Mouse (Mus musculus) CH12.LX (cell line): ENCODE data around the gene Kdm2b. TPM values are rescaled to one million over a fixed set of nuclear protein-coding genes. Genes with fewer than 3 reads are reported as not detected.

Experiments used
- DNase-seq: peaks from one replicate; pipeline ENCODE4 v3.0.0-alpha.2; 2013; ENCODE audit errors: extremely low read depth
- H3K27ac ChIP-seq: 2 replicates; pipeline ENCODE4 v1.5.1; 2012; ENCODE audit warnings: low read depth, mild to moderate bottlenecking, control low read depth, moderate library complexity; ENCODE audit not compliant: insufficient read depth
- H3K27me3 ChIP-seq: replicated peaks from 2 replicates; pipeline ENCODE3; 2012; ENCODE audit warnings: inconsistent platforms
- H3K36me3 ChIP-seq, 2 experiments: replicated peaks in 1 of 2; 2 replicates each; pipeline versions ENCODE3 to v1.6.1; 2012; ENCODE audit warnings: inconsistent platforms in 1 of 2, low read length in 1 of 2, mild to moderate bottlenecking in 1 of 2, mixed read lengths in 1 of 2, moderate library complexity in 1 of 2; ENCODE audit not compliant: control insufficient read depth in 1 of 2, insufficient read depth in 1 of 2
- H3K4me1 ChIP-seq, 2 experiments: 2 replicates each; pipeline ENCODE4 v1.6.1; 2012; ENCODE audit warnings: inconsistent platforms in 1 of 2, moderate library complexity in 1 of 2; ENCODE audit not compliant: insufficient read depth in 2 of 2, control insufficient read depth in 1 of 2
- H3K4me2 ChIP-seq: 2 replicates; pipeline ENCODE4 v1.6.1; 2012; ENCODE audit warnings: low read depth, mild to moderate bottlenecking, control low read depth; ENCODE audit not compliant: poor library complexity, insufficient read depth, severe bottlenecking
- H3K4me3 ChIP-seq, 3 experiments: fragments of 150-350 bp in 1 of 3; sonication (generic) in 1 of 3; replicated peaks in 1 of 3; 2 replicates each; pipeline versions ENCODE3 to v1.5.1; 2011 to 2012; ENCODE audit warnings: low read depth in 2 of 3, low read length in 2 of 3, mild to moderate bottlenecking in 2 of 3, moderate library complexity in 2 of 3, control low read depth in 1 of 3, improper control_type of control experiment in 1 of 3, inconsistent platforms in 1 of 3, mixed read lengths in 1 of 3; ENCODE audit not compliant: poor library complexity in 1 of 3
- H3K79me2 ChIP-seq: replicated peaks from 2 replicates; pipeline ENCODE4 v1.6.1; 2012; ENCODE audit warnings: mild to moderate bottlenecking, moderate library complexity; ENCODE audit not compliant: control insufficient read depth, poor library complexity, insufficient read depth, severe bottlenecking; ENCODE audit errors: extremely low read depth
- H3K9ac ChIP-seq: 2 replicates; pipeline ENCODE4 v1.6.1; 2012; ENCODE audit warnings: low read depth, mild to moderate bottlenecking, control low read depth, moderate library complexity; ENCODE audit not compliant: insufficient read depth
- H3K9me3 ChIP-seq: replicated peaks from 2 replicates; pipeline ENCODE3; 2012; ENCODE audit warnings: low read length, inconsistent platforms, mixed read lengths
- BHLHE40 ChIP-seq: IDR thresholded peaks from 2 replicates; pipeline ENCODE4 v1.6.1; 2011; ENCODE audit warnings: mild to moderate bottlenecking, low read depth, low read length, improper control_type of control experiment
- CTCF ChIP-seq, 2 experiments: IDR thresholded peaks in 1 of 2; conservative IDR thresholded peaks in 1 of 2; 2 replicates each; pipeline ENCODE4 v1.5.1; 2011 to 2012; ENCODE audit warnings: low read depth in 2 of 2, low read length in 2 of 2, improper control_type of control experiment in 1 of 2, inconsistent platforms in 1 of 2, mild to moderate bottlenecking in 1 of 2, moderate library complexity in 1 of 2
- ELF1 ChIP-seq: IDR thresholded peaks from 2 replicates; pipeline ENCODE4 v1.6.1; 2014; ENCODE audit warnings: low read depth, mild to moderate bottlenecking, inconsistent platforms, low read length, improper control_type of control experiment
- ETS1 ChIP-seq: conservative IDR thresholded peaks from 2 replicates; pipeline ENCODE4 v1.6.1; 2012; ENCODE audit warnings: low read depth, mild to moderate bottlenecking, inconsistent platforms, low read length, improper control_type of control experiment, moderate library complexity
- HCFC1 ChIP-seq: IDR thresholded peaks from 2 replicates; pipeline ENCODE4 v1.6.1; 2012; ENCODE audit warnings: low read depth, mild to moderate bottlenecking, inconsistent platforms, low read length, improper control_type of control experiment
- JUND ChIP-seq: conservative IDR thresholded peaks from 2 replicates; pipeline ENCODE4 v1.6.1; 2011; ENCODE audit warnings: low read depth, low read length, improper control_type of control experiment
- KAT2A ChIP-seq: IDR thresholded peaks from 2 replicates; pipeline ENCODE4 v1.6.1; 2012; ENCODE audit warnings: low read length, improper control_type of control experiment, inconsistent platforms; ENCODE audit not compliant: insufficient replicate concordance
- MAFK ChIP-seq: IDR thresholded peaks from 2 replicates; pipeline ENCODE4 v1.6.1; 2011; ENCODE audit warnings: low read length, improper control_type of control experiment; ENCODE audit not compliant: insufficient replicate concordance
- MAZ ChIP-seq: IDR thresholded peaks from 2 replicates; pipeline ENCODE4 v1.6.1; 2012; ENCODE audit warnings: low read depth, mild to moderate bottlenecking, inconsistent platforms, low read length, improper control_type of control experiment, moderate library complexity
- MXI1 ChIP-seq: IDR thresholded peaks from 2 replicates; pipeline ENCODE4 v1.6.1; 2011; ENCODE audit warnings: mild to moderate bottlenecking, low read depth, low read length, improper control_type of control experiment
- PAX5 ChIP-seq: IDR thresholded peaks from 2 replicates; pipeline ENCODE4 v1.6.1; 2012; ENCODE audit warnings: low read length, inconsistent platforms, mixed read lengths
- RAD21 ChIP-seq: IDR thresholded peaks from 2 replicates; pipeline ENCODE4 v1.6.1; 2011; ENCODE audit warnings: low read depth, mild to moderate bottlenecking, low read length, improper control_type of control experiment, moderate library complexity
- SIN3A ChIP-seq: IDR thresholded peaks from 2 replicates; pipeline ENCODE4 v1.6.1; 2012; ENCODE audit warnings: low read length, improper control_type of control experiment, inconsistent platforms
- SMC3 ChIP-seq: IDR thresholded peaks from 2 replicates; pipeline ENCODE4 v1.6.1; 2011; ENCODE audit warnings: low read depth, low read length, improper control_type of control experiment
- TBP ChIP-seq: conservative IDR thresholded peaks from 2 replicates; pipeline ENCODE4 v1.6.1; 2011; ENCODE audit warnings: low read depth, low read length, improper control_type of control experiment
- TCF12 ChIP-seq: IDR thresholded peaks from 2 replicates; pipeline ENCODE4 v1.6.1; 2014; ENCODE audit warnings: low read depth, mild to moderate bottlenecking, inconsistent platforms, low read length, improper control_type of control experiment
- ZC3H11A ChIP-seq: IDR thresholded peaks from 2 replicates; pipeline ENCODE4 v1.6.1; 2012; ENCODE audit warnings: low read depth, mild to moderate bottlenecking, inconsistent platforms, low read length, improper control_type of control experiment
- dilution Hi-C: fragments of 300-500 bp; cut with MboI; formaldehyde crosslinking; loops from 2 replicates; pipeline ENCODE4 v1.14.3; 2020; ENCODE audit warnings: low sequenced_read_pairs; ENCODE audit not compliant: extremely low pct_unique_long_range_greater_than_20kb, extremely low pct_ligation_motif_present
- in situ Hi-C: fragments of 300-500 bp; cut with MboI; formaldehyde crosslinking; loops from 3 replicates; pipeline ENCODE4 v1.14.3; 2019; ENCODE audit warnings: low sequenced_read_pairs, low pct_ligation_motif_present, low pct_unique_long_range_greater_than_20kb, mixed read lengths
- polyA plus RNA-seq: library from polyadenylated mRNA; unstranded; fragments of >175 nt; gene quantifications from 2 replicates; pipeline ENCODE4 v1.2.1, GENCODE M21; 2012; ENCODE audit warnings: low read depth; ENCODE audit not compliant: insufficient read length
- total RNA-seq, 2 experiments: library from RNA; depleted of rRNA; stranded (reverse); fragments of 300-350 nt in 1 of 2; fragments of >200 nt in 1 of 2; gene quantifications; 2 replicates each; pipeline ENCODE4 v1.2.3; 2012 to 2014

Kdm2b gene
- total and polyA plus RNA-seq, 3 experiments: 69.3 to 138 (median 80.1) TPM

DNA sequence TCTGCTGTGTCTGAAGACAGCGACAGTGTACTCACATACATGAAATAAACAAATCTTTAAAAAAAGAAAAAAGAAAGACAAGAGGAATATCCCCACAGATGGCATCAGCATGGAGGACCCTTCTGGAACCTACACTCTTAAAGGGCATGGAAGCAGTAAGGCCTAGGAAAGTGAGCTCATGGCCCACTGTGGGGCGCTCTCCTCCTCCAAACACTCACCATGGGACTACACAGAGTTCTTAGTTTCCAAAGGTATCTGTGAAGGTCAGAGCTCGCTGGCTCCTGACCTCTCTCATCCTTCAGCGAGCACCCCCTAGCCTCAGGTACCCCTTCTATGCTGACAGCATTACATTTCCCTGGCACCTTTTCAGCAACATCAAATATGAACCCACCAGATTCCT, 53.8 kb downstream of the Kdm2b start:
- no peak for DNase-seq
- Histone ChIP-seq H3K27me3 (no peaks in the 10 kb centered on the region), H3K9me3 (no peaks in the 10 kb centered on the region), H3K27ac (no peak overlapping the region), H3K36me3 (peaks cover 43 to 96% of the 10 kb centered on the region in 2 experiments), H3K4me3 (no peak overlapping the region), H3K9ac (no peak overlapping the region), H3K4me1 (no peaks in the 10 kb centered on the region), H3K4me2 (no peak overlapping the region), H3K79me2 (no peaks in the 10 kb centered on the region)
- in situ Hi-C loops (no loop called here), dilution Hi-C loops (no loop called here)
- TF ChIP-seq RAD21: peak; percentile 52
- TF ChIP-seq CTCF (conservative IDR thresholded peaks at IDR 0.05 in 1 of 2, IDR thresholded peaks at IDR 0.05 in 1 of 2; ENCODE audit: low read depth in 2 of 2, low read length in 2 of 2): peak in 1 of 2 experiments; percentile 58; a peak in 2 of 4 replicates
- TF ChIP-seq SMC3: peak; percentile 48
- TF ChIP-seq MAFK: no peak

DNA sequence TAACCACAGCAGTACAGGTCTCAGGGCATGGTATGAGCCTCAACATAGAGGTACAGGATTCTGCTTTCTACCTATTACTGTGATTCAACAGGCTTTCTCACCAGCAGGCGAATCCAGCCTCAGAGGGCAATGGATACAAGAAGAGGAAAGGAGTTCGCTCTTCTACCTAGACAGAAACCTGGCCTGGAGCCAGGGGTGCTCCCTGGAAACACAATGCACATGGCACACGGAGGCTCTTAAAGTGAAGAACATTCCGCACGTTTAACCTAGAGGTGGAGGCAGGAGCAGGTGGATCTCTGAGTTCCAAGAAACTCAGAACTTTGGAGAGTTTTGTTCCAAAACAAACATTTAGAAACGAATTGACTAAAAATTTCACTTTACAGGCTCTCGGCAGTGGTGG, 58.6 kb downstream of the Kdm2b start:
- no peaks in the 10 kb centered on the region for H3K79me2 ChIP-seq
- H3K4me2 ChIP-seq: no peak overlapping the region
- TF ChIP-seq MXI1: no peak
- no peak for TF ChIP-seq TBP
- TF ChIP-seq ELF1: no peak
- TF ChIP-seq PAX5: no peak
- no peak for TF ChIP-seq BHLHE40
- TF ChIP-seq MAZ: no peak
- no peak for TF ChIP-seq HCFC1
- TF ChIP-seq KAT2A: no peak
- no peak for TF ChIP-seq SIN3A
- no peak for TF ChIP-seq ZC3H11A
- TF ChIP-seq TCF12: no peak
- TF ChIP-seq ETS1: no peak
- no peak for TF ChIP-seq JUND
- no peak for TF ChIP-seq CTCF (conservative IDR thresholded peaks at IDR 0.05 in 1 of 2, IDR thresholded peaks at IDR 0.05 in 1 of 2; ENCODE audit: low read depth in 2 of 2, low read length in 2 of 2)
- peaks cover 32 to 91% of the 10 kb centered on the region in 2 experiments for H3K36me3 ChIP-seq
- in situ Hi-C loops: loop anchor here (5.0 kb wide), 1 partner anchor 106 kb away; no protein-coding TSS in a partner anchor
- H3K27me3 ChIP-seq: no peaks in the 10 kb centered on the region
- H3K9me3 ChIP-seq: no peaks in the 10 kb centered on the region
- peaks cover 0 to 8% of the 10 kb centered on the region in 2 experiments; a peak in 1 of 4 replicates for H3K4me1 ChIP-seq
- dilution Hi-C loops: no loop called here
- H3K27ac ChIP-seq: no peak overlapping the region
- DNase-seq: no peak
- H3K4me3 ChIP-seq: no peak overlapping the region
- no peak overlapping the region for H3K9ac ChIP-seq
